Mouse (Mus musculus) G1E (cell line): ENCODE results near the gene Mrpl38.

Source experiments
- CTCF ChIP-seq: IDR thresholded peaks from 2 replicates; pipeline ENCODE4 v1.5.1; 2012; ENCODE audit warnings: low read depth, low read length, inconsistent platforms, mixed read lengths
- TAL1 ChIP-seq: conservative IDR thresholded peaks from 2 replicates; pipeline ENCODE4 v1.6.1; 2012; ENCODE audit warnings: low read depth, low read length, inconsistent platforms, mixed read lengths

- TF ChIP-seq TAL1 (no peak), CTCF (no peak)
These were observed 32.3 kb downstream of the Mrpl38 start for GRCm38 (mm10) chr11:116106154-116106962.
